Mouse (Mus musculus) heart, adult 18-20 months (tissue): ENCODE results near the gene Olfr617. TPM values are rescaled to one million over a fixed set of nuclear protein-coding genes. Genes with fewer than 3 reads are reported as not detected.
"Not testable (repeated sequence)": the region's sequence is repeated elsewhere in the genome, so short reads cannot be mapped to it uniquely, and the experiment has no call there.

ENCODE experiments used
- DNase-seq, 2 experiments: peaks; one replicate each; pipeline ENCODE4 v3.0.0; 2021 to 2022; ENCODE audit warnings: mixed read lengths in 1 of 2
- long read RNA-seq, 2 experiments: library from polyadenylated mRNA; stranded (forward); transcript quantifications; one replicate each; pipeline ENCODE4 v2.0.0; 2021
- microRNA-seq, 2 experiments: library from miRNA; unstranded; fragments of <30 nt; microRNA quantifications; one replicate each; pipeline ENCODE4 v1.2.0; 2022
- total RNA-seq, 2 experiments: library from RNA; stranded (reverse); gene quantifications; 2 replicates each; pipeline ENCODE4 v1.2.3; 2021

The Olfr617 gene
- not detected for total RNA-seq
- long read RNA-seq, experiment 1: 0 reads
- long read RNA-seq, experiment 2: 0 reads

- DNase-seq: no peak
Observed at GRCm38 (mm10) chr7:103572761-103573160, at the start of gene Olfr617. Gene Olfr617, plus strand, starts transcription at chr7:103573061.

- DNase-seq: not testable (repeated sequence)
Observed at GRCm38 (mm10) chr7:103542617-103543016, 30.2 kb upstream of the Olfr617 start, which contains the start of gene Olfr612. Gene Olfr612, minus strand, starts transcription at chr7:103542717.

- DNase-seq: no peak
Observed at GRCm38 (mm10) chr7:103547774-103548173, 25.1 kb upstream of the Olfr617 start, which contains the start of gene Olfr613. Gene Olfr613, plus strand, starts transcription at chr7:103548074.

- DNase-seq: no peak
Observed at GRCm38 (mm10) chr7:103555779-103556178, 17.1 kb upstream of the Olfr617 start, which contains the start of gene Olfr615. Gene Olfr615, plus strand, starts transcription at chr7:103556079.

- no peak for DNase-seq
Observed at GRCm38 (mm10) chr7:103569043-103569442, 3.8 kb upstream of the Olfr617 start, which contains the start of gene Olfr616. Gene Olfr616, minus strand, starts transcription at chr7:103569143.

- DNase-seq: no peak
Observed at GRCm38 (mm10) chr7:103589803-103590202, 16.9 kb downstream of the Olfr617 start, which contains the start of gene Olfr618. Gene Olfr618, plus strand, starts transcription at chr7:103590103.

GRCm38 (mm10) chr7:103600275-103600674, 27.4 kb downstream of the Olfr617 start, which contains the start of gene Olfr619:
Gene Olfr619, plus strand, starts transcription at chr7:103600575.
- no peak for DNase-seq

- DNase-seq: no peak
Observed at GRCm38 (mm10) chr7:103607425-103607824, 34.6 kb downstream of the Olfr617 start.

- DNase-seq: no peak
Observed at GRCm38 (mm10) chr7:103612434-103612833, 39.6 kb downstream of the Olfr617 start, which contains the start of gene Olfr620. Gene Olfr620, minus strand, starts transcription at chr7:103612534.

Small RNA genes within 50 kb of the gene (microRNA-seq; reads per million reads assigned to microRNA genes)
- 0 reads per million in 2 experiments for gene Gm26506

Other genes with a start within 250 kb of the Olfr617 start
- not detected for gene Olfr598, start 249.5 kb upstream of the Olfr617 start, total RNA-seq
- gene Olfr599, start 237.1 kb upstream of the Olfr617 start, total RNA-seq: not detected
- gene Olfr600, start 223.4 kb upstream of the Olfr617 start, total RNA-seq: not detected
- gene Olfr601, start 210.4 kb upstream of the Olfr617 start, total RNA-seq: not detected
- gene Olfr603, start 186.9 kb upstream of the Olfr617 start, total RNA-seq: not detected
- gene Usp17lc, start 158.0 kb upstream of the Olfr617 start, total RNA-seq: not detected
- not detected for gene Olfr605, start 127.6 kb upstream of the Olfr617 start, total RNA-seq
- gene Olfr606, start 124.0 kb upstream of the Olfr617 start, total RNA-seq: not detected
- not detected for gene Olfr607, start 108.9 kb upstream of the Olfr617 start, total RNA-seq
- not detected for gene Olfr608, start 103.2 kb upstream of the Olfr617 start, total RNA-seq
- gene Olfr609, start 75.0 kb upstream of the Olfr617 start, total RNA-seq: not detected
- gene Olfr610, start 60.9 kb upstream of the Olfr617 start, total RNA-seq: not detected
- not detected for gene Olfr611, start 52.2 kb upstream of the Olfr617 start, total RNA-seq
- gene Olfr612, start 30.3 kb upstream of the Olfr617 start, total RNA-seq: not detected
- gene Olfr613, start 25.0 kb upstream of the Olfr617 start, total RNA-seq: not detected
- gene Olfr615, start 17.0 kb upstream of the Olfr617 start, total RNA-seq: not detected
- not detected for gene Olfr616, start 3.9 kb upstream of the Olfr617 start, total RNA-seq
- not detected for gene Olfr618, start 17.0 kb downstream of the Olfr617 start, total RNA-seq
- gene Olfr619, start 27.5 kb downstream of the Olfr617 start, total RNA-seq: not detected
- not detected for gene Olfr620, start 39.5 kb downstream of the Olfr617 start, total RNA-seq
- not detected for gene Olfr622, start 69.6 kb downstream of the Olfr617 start, total RNA-seq
- not detected for gene Olfr623, start 90.6 kb downstream of the Olfr617 start, total RNA-seq
- gene Olfr624, start 98.1 kb downstream of the Olfr617 start, total RNA-seq: not detected
- gene Olfr625-ps1, start 109.7 kb downstream of the Olfr617 start, total RNA-seq: not detected
- gene Olfr243, start 141.6 kb downstream of the Olfr617 start, total RNA-seq: not detected
- not detected for gene Olfr628, start 157.3 kb downstream of the Olfr617 start, total RNA-seq
- gene Olfr629, start 171.9 kb downstream of the Olfr617 start, total RNA-seq: not detected
- not detected for gene Olfr630, start 184.3 kb downstream of the Olfr617 start, total RNA-seq
- not detected for gene Olfr69, start 198.5 kb downstream of the Olfr617 start, total RNA-seq
- gene Olfr68, start 206.6 kb downstream of the Olfr617 start, total RNA-seq: not detected
- gene Olfr67, start 218.8 kb downstream of the Olfr617 start, total RNA-seq: not detected
- 1,000 to 10,000 TPM; 1,004 to 1,120 TPM for gene Hbb-bt, start 240.9 kb downstream of the Olfr617 start, total RNA-seq